Mouse (Mus musculus) liver, adult 2 months (tissue): Measurements from ENCODE around the gene Dync2li1.

Source experiments
- CTCF ChIP-seq: fragments of 200-500 bp; IDR thresholded peaks from 2 replicates; pipeline ENCODE4 v1.5.1; 2011; ENCODE audit warnings: low read depth, low read length, control low read depth
- POLR2A ChIP-seq: fragments of 200-500 bp; IDR thresholded peaks from 2 replicates; pipeline ENCODE4 v1.6.1; 2011; ENCODE audit warnings: low read length, control low read depth; ENCODE audit not compliant: insufficient read depth; ENCODE audit errors: extremely low read depth

GRCm38 (mm10) chr17:84579249-84579648 lies 47.0 kb upstream of the Dync2li1 start:
- TF ChIP-seq CTCF (no peak), POLR2A (no peak)
